Mouse (Mus musculus) heart, adult 2 months (tissue): ENCODE measurements around the gene Trim50.

ENCODE experiments used
- CTCF ChIP-seq: fragments of 200-600 bp; IDR thresholded peaks from 2 replicates; pipeline ENCODE4 v1.8.1; 2022; ENCODE audit warnings: antibody characterized with exemption, mild to moderate bottlenecking, moderate library complexity
- POLR2A ChIP-seq: fragments of 200-500 bp; IDR thresholded peaks from 2 replicates; pipeline ENCODE4 v1.6.1; 2011; ENCODE audit warnings: mild to moderate bottlenecking, low read depth, low read length, control low read depth; ENCODE audit not compliant: insufficient read depth

DNA sequence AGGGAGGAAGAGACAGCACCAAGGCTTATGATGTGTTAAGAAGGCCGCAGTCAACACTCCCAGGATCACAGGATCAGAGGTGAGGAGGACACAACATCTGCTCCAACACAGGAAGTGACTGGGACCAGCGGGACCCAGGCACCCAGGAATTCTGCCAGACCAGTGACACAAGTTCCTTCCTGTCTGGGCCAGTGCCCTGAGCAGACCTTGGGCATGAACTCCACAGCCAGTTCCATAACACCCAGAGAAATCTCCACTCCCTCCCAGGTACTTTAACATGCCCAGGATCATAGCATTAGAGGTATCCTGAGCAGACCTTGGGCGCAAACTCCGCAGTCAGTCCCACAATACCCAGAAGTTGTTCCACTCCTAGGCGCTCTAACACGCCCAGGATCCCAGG lies 21.9 kb upstream of the Trim50 start:
- no peak for TF ChIP-seq CTCF
- TF ChIP-seq POLR2A: no peak
